Mouse (Mus musculus) forebrain, embryonic 11.5 days (tissue): Measurements from ENCODE around the gene Gmeb1. TPM values are rescaled to one million over a fixed set of nuclear protein-coding genes. Genes with fewer than 3 reads are reported as not detected.

Experiments used
- ATAC-seq: fragments of 200-750 bp; cut with Nextera tagmentation; replicated peaks from 2 replicates; pipeline ENCODE4 v1.8.0; 2017; ENCODE audit warnings: moderate TSS enrichment; ENCODE audit not compliant: low FRiP score
- DNase-seq: peaks from one replicate; pipeline ENCODE4 v3.0.0-alpha.2; 2017; ENCODE audit warnings: low spot score
- H3K27ac ChIP-seq: fragments of 300-500 bp; sonication (generic); 2 replicates; pipeline ENCODE4 v1.5.1; 2014; ENCODE audit warnings: low read depth, low read length
- H3K27me3 ChIP-seq: fragments of 300-500 bp; sonication (generic); 2 replicates; pipeline ENCODE4 v1.6.1; 2014; ENCODE audit warnings: mild to moderate bottlenecking, low read length, mixed read lengths; ENCODE audit not compliant: control insufficient read depth, insufficient read depth
- H3K36me3 ChIP-seq: fragments of 300-500 bp; sonication (generic); 2 replicates; pipeline ENCODE4 v1.6.1; 2014; ENCODE audit warnings: mild to moderate bottlenecking, low read length, moderate library complexity, mixed read lengths; ENCODE audit not compliant: control insufficient read depth, insufficient read depth
- H3K4me1 ChIP-seq: fragments of 300-500 bp; sonication (generic); replicated peaks from 2 replicates; pipeline ENCODE4 v1.6.1; 2014; ENCODE audit warnings: low read length, mixed read lengths; ENCODE audit not compliant: control insufficient read depth, insufficient read depth
- H3K4me2 ChIP-seq: fragments of 300-500 bp; sonication (generic); 2 replicates; pipeline ENCODE4 v1.6.1; 2014; ENCODE audit warnings: low read depth, mild to moderate bottlenecking, low read length, moderate library complexity, mixed read lengths; ENCODE audit not compliant: severe bottlenecking
- H3K4me3 ChIP-seq: fragments of 300-500 bp; sonication (generic); 2 replicates; pipeline ENCODE4 v1.5.1; 2014; ENCODE audit warnings: low read depth, low read length
- H3K9ac ChIP-seq: fragments of 300-500 bp; sonication (generic); 2 replicates; pipeline ENCODE4 v1.6.1; 2014; ENCODE audit warnings: low read length
- H3K9me3 ChIP-seq: fragments of 300-500 bp; sonication (generic); 2 replicates; pipeline ENCODE4 v1.6.1; 2016; ENCODE audit warnings: low read length, mixed read lengths; ENCODE audit not compliant: control insufficient read depth
- WGBS: fragments of 180-500 bp; shearing (Covaris S2); extraction: QIAGEN DNeasy Blood & Tissue Kit; methylation state at CpG from one replicate; pipeline ENCODE4 v1.1.7; 2014; 5-methylcytosine and 5-hydroxymethylcytosine counted together
- microRNA-seq: library from miRNA; unstranded; fragments of <30 nt; microRNA quantifications from one replicate; pipeline ENCODE4, GENCODE M21; 2016; ENCODE audit not compliant: insufficient number of aligned reads
- polyA plus RNA-seq: library from polyadenylated mRNA; unstranded; fragments of >200 nt; fragmentation: Nextera tagmentation; extraction: Ambion mirVana; gene quantifications from 2 replicates; pipeline ENCODE4 v1.2.1, GENCODE M21; 2014

Gmeb1 gene
- polyA plus RNA-seq, 1 experiment from 2014 or later, result 45.4 TPM

DNA sequence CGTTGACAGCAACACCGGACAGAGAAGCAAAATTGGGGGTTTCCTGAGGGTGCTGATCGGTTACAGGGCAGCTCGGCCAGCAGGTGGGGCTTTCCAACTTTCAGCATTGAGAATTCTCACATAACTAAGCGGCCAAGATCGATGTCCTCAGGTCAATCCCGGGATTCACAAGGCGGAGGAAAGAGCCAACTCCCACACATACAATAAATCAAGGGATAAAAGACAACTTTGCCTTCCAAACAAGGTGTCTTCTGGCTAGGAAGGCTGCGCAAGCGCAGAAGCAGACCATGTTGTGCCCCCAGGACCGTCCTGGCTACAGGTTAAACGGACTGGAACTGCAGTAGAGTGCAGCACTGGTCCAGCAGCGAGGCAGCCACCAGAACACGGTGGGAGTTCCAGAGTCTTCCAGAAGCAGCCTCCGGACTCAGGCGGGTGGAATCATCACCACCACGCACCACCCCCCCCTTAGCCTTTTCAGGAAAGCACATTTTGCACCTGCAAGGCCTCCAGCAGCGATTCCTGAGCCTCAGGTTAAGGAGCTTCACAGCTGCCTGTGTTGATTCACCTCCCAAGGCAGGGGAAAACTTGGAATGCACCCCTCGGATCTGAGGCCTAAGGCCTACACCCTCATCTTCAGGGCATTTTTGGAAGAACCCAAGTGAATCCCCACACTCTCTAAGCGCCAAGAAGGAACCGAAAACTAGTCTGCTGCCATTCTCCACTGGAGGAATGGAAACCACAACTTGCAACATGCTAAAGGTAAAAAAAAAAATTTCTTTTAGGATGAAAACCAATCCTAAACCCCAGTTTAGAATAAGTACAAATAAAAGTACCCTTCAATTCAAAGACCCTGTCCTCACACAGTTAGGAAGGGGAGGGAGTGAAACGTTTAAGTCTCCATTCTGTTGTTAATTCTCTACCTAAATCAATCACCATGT is 79.4 kb downstream of the Gmeb1 start:
- Histone ChIP-seq H3K4me3 (no peak overlapping the region), H3K36me3 (peaks cover 5% of the 10 kb centered on the region; the same call in 1 of the 2 replicates), H3K9ac (no peak overlapping the region), H3K27me3 (no peaks in the 10 kb centered on the region), H3K9me3 (no peaks in the 10 kb centered on the region), H3K4me1 (no peaks in the 10 kb centered on the region), H3K27ac (no peak overlapping the region), H3K4me2 (no peak overlapping the region)
- DNase-seq (no peak), ATAC-seq (no peak)
- WGBS, result 67% methylated on average over 22 of the region's 22 CpGs

DNA sequence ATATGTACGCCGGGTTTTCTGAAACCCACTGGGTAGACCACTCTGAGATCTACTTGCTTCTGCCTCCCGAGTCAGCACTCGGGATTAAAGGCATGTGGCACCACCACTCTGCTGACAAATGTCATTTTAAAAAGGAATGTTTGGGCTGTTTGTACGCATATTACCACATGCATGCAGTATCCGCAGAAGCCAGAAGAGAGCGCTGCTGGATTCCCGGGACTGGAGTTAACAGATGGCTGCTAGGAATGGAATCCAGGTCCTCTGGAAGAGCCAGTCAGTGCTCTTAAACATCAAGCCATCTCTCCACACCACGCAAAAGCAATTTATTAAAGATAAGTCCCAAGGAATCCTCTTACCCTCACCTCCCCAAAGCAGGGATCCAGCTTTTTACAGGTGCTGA is 80.7 kb downstream of the Gmeb1 start:
- Histone ChIP-seq H3K9ac (no peak overlapping the region), H3K4me3 (no peak overlapping the region), H3K9me3 (no peaks in the 10 kb centered on the region), H3K36me3 (peaks cover 3% of the 10 kb centered on the region; the same call in 1 of the 2 replicates), H3K27ac (no peak overlapping the region), H3K27me3 (no peaks in the 10 kb centered on the region), H3K4me1 (no peaks in the 10 kb centered on the region), H3K4me2 (no peak overlapping the region)
- ATAC-seq (no peak), DNase-seq (peak; percentile 67)
- WGBS, result 78% methylated on average over 9 of the region's 9 CpGs

DNA sequence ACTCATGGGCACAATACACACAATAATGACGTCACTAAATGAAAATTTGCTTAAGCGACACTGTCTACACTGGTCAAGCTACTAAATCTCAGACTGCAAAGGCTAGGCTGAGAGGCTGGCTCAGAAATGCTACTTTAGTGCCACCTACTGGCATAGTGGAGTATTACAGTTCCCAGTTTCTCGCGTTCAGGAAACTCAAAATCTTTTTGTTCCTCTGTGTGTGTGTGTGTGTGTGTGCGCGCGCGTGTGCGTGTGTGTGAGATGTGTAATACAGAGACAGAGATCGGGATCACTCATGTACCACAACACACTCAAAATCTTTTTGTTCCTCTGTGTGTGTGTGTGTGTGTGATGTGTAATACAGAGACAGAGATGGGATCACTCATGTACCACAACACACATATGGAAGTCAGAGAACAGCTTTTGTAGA is 82.8 kb downstream of the Gmeb1 start:
- WGBS, result 8% methylated on average over 10 of the region's 10 CpGs

DNA sequence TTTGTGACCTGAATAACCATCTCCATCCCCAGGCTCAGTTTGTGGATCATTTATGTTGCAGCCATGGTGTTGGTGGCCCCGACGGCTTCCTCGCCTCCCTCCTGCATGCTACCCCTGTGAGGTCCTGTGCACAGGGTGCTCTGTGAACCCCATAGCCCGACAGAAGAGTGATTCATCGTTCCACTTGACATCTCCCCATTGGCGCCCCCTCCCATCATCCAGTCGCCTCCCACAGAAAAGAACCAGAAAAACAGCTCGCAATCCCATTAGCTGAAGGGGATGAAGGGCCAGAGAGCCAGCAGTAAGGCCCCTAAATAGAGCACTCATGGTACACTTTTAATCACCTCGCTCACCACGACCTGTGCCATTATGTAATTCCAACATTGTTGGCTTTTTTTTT is 84.9 kb downstream of the Gmeb1 start:
- H3K4me3 ChIP-seq, result no peak overlapping the region
- no peak overlapping the region for H3K9ac ChIP-seq
- H3K4me1 ChIP-seq, result no peaks in the 10 kb centered on the region
- DNase-seq (no peak), ATAC-seq (no peak)
- whole genome bisulfite sequencing, result 53% methylated on average over 10 of the region's 10 CpGs
- H3K27me3 ChIP-seq, result no peaks in the 10 kb centered on the region
- H3K36me3 ChIP-seq, result no peaks in the 10 kb centered on the region
- H3K27ac ChIP-seq, result no peak overlapping the region
- no peaks in the 10 kb centered on the region for H3K9me3 ChIP-seq
- H3K4me2 ChIP-seq, result no peak overlapping the region

More for the DNA sequence above, 82.8 kb downstream of the Gmeb1 start:
- no peaks in the 10 kb centered on the region for H3K4me1 ChIP-seq
- H3K27me3 ChIP-seq, result no peaks in the 10 kb centered on the region
- ATAC-seq, result peak; percentile 82
- no peak overlapping the region for H3K4me3 ChIP-seq
- no peak overlapping the region for H3K4me2 ChIP-seq
- H3K9me3 ChIP-seq, result no peaks in the 10 kb centered on the region
- peak; percentile 81 for DNase-seq
- H3K36me3 ChIP-seq, result no peaks in the 10 kb centered on the region
- H3K27ac ChIP-seq, result no peak overlapping the region
- H3K9ac ChIP-seq, result no peak overlapping the region

Small RNA genes within 50 kb of the gene (microRNA-seq; reads per million reads assigned to microRNA genes)
- gene Gm22033, result not detected

Other genes with a start within 250 kb of the Gmeb1 start
- not detected in 2 replicates for gene Gm10300, start 186.9 kb downstream of the Gmeb1 start, polyA plus RNA-seq
- 135 and 145 TPM in 2 replicates for gene Epb41, start 186.3 kb downstream of the Gmeb1 start, polyA plus RNA-seq
- gene Oprd1, start 117.1 kb downstream of the Gmeb1 start, polyA plus RNA-seq, result not detected in 2 replicates
- gene Ythdf2, start 49.3 kb downstream of the Gmeb1 start, polyA plus RNA-seq, result 158 and 161 TPM in 2 replicates
- gene Taf12, start 12.8 kb upstream of the Gmeb1 start, polyA plus RNA-seq, result 66.8 and 68.0 TPM in 2 replicates
- 1.1 and 1.2 TPM in 2 replicates for gene Rab42, start 41.8 kb upstream of the Gmeb1 start, polyA plus RNA-seq
- gene Trnau1ap, start 67.9 kb upstream of the Gmeb1 start, polyA plus RNA-seq, result 88.9 and 89.5 TPM in 2 replicates
- gene Rcc1, start 92.0 kb upstream of the Gmeb1 start, polyA plus RNA-seq, result 93.2 and 103 TPM in 2 replicates
- 29.3 and 30.5 TPM in 2 replicates for gene Phactr4, start 160.9 kb upstream of the Gmeb1 start, polyA plus RNA-seq
- gene Med18, start 202.3 kb upstream of the Gmeb1 start, polyA plus RNA-seq, result 27.2 and 31.8 TPM in 2 replicates
- gene Sesn2, start 248.9 kb upstream of the Gmeb1 start, polyA plus RNA-seq, result 9.4 and 9.5 TPM in 2 replicates